Mouse (Mus musculus): ENCODE measurements at regions not wholly inside any gene's neighbourhood (a gene's known extent, or its start where the extent isn't known, plus 50 kb on each side); places are given as distances from the start of the nearest gene placed in this dataset.

DNA sequence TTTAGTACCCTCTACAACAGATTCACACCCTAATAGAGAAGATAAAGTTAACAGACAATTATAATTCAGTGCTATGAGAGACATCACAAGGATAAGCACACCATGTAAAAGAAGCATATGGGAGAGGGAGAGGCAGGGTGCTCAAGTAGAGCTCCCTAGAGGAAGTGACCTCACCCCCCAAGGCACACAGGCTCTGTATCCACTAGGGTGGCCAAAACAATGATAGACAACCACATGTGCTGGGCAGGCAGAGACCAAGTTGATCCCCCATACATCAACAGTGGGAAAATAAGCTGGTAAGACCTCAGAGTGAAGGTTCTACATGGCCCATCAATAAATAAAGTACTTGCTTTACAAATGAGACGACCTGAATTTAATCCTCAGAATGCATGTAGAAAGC lies 347.7 kb downstream of the Sox4 start:
- TF ChIP-seq TAL1 (IDR thresholded peaks at IDR 0.05; ENCODE audit: low read length) (no peak), GATA1 (IDR thresholded peaks at IDR 0.05; ENCODE audit: low read length) (no peak)

All from erythroblast, embryonic 14.5 days (primary cell).